Mouse (Mus musculus) monocyte, adult 2 months (primary cell): ENCODE measurements around the gene Vmn1r135.
"Not testable (repeated sequence)": the region's sequence is repeated elsewhere in the genome, so short reads cannot be mapped to it uniquely, and the experiment has no call there.

Experiments used
- DNase-seq, 2 experiments: peaks; one replicate each; pipeline ENCODE4 v3.0.0; 2022; ENCODE audit warnings: low spot score in 2 of 2, low read depth in 1 of 2

Vmn1r135 gene

GRCm38 (mm10) chr7:21832051-21832450 lies at the start of gene Vmn1r135:
Vmn1r135 (plus strand) TSS chr7:21832351.
- not testable (repeated sequence) for DNase-seq

- DNase-seq: not testable (repeated sequence)
Measured at GRCm38 (mm10) chr7:21796628-21797027, 35.5 kb upstream of the Vmn1r135 start, which contains the start of gene Gm4177. Gm4177 (minus strand) TSS chr7:21796728.

- DNase-seq: not testable (repeated sequence)
Measured at GRCm38 (mm10) chr7:21844167-21844566, 12.0 kb downstream of the Vmn1r135 start, which contains the start of gene Gm5725. Gm5725 (minus strand) TSS chr7:21844267.
